Mouse (Mus musculus) left cerebral cortex, adult 11 months (tissue): ENCODE data around the gene Gm3854.
"Not testable (repeated sequence)": the region's sequence is repeated elsewhere in the genome, so short reads cannot be mapped to it uniquely, and the experiment has no call there.

ENCODE experiments used
- DNase-seq: peaks from one replicate; pipeline ENCODE4 v3.0.0; 2022; ENCODE audit warnings: low spot score

Gene Gm3854

DNA sequence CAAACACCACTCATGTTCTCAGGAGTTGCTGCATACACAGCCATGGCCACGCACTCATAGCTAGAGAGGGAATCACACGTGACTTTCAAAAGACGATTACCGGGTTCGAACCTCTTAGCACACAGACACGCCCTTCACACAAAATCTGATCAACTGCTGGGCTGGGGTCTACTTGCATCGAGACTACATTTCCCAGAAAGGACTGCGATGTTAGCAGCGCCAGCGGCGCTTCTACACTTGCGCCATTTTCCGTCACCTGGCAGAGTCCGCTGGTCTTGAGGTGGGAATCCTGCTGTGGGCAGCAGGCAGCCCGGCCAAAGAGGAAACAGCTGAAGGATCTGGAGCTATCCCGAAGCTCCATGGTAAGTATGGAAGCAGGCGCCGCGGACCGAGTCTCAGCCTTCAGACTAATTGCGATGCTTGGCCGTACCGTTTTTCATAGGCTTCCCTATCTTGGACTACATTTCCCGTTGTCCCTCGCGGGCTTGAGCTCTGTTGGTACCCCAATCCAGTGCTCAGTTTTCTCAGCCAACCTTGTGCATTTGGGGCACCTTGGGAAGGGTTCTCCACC lies at the start of gene Gm3854:
Gene Gm3854 (plus strand): TSS at position 259 of the 571 bp plus-strand sequence.
- peak; percentile 74 for DNase-seq

DNA sequence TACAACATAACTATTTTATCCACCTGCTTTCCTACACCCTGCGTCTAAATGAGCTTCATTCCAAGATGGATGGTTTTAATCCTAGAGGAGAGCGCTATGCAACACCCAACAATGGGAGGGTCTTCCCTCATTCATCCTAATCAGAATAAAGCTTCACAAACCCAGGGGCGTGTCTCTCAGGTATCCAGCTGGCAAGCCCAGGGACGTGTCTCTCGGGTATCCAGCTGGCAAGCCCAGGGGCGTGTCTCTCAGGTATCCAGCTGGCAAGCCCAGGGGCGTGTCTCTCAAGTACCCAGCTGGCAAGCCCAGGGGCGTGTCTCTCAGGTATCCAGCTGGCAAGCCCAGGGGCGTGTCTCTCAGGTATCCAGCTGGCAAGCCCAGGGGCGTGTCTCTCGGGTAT lies 42.8 kb upstream of the Gm3854 start:
- DNase-seq: not testable (repeated sequence)

DNA sequence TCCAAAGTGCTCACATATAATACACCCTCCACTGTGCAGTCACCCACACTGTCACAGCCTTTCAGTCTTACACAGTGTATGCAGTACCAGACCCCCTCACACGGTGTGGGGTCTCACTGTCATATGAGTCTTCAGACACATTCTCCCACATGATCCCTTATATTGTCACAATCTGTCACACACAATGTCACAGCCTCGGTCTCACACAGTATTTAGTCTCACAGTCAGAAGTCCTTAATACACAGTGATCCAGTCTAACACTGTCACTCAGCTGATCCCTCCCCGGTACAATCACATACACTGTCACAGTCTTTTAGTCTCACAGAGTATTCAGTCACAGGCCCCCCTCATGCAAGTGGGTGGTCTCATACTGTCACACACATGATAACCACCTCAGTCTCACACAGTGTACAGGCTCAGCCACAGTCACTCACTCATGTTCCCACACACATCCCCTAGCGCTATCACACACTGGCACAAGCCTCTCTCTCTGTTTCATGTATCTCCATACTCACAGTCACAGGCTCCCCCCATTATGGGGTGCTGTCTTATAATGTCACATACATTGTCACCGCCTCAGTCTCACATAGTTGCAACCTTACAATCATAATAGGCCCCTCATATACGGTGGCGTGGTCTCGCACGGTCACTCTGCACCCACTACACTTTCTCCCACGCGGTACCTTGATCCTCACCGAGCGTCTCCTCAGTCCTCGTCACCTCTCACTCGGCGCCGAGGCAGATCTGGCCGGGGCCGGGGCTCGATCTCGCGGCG lies 12.9 kb upstream of the Gm3854 start:
- DNase-seq: peak; percentile 24

GRCm38 (mm10) chr7:6331233-6331956 lies 12.2 kb upstream of the Gm3854 start, which contains the start of gene Zfp583:
Gene Zfp583 (minus strand): TSS chr7:6331285.
- DNase-seq: peak; percentile 72

DNA sequence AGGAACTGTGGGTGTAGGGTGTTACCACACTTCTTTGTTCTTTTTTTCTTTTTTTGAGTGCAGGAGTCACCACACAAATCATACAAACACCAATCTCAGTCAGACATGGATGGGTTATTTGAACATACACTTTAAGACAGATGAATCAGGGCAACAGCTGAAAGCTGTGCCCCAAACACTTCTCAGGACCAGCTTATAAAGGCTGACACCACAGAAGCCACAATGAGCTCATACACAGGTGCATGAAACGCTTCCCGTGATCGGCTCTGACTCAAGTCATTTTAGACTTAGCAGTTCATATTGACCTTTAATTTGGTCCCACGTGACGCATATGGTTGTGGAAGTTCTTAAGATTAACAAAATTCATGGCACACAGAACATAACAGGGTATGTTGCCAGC lies 3.7 kb upstream of the Gm3854 start:
- DNase-seq: no peak

GRCm38 (mm10) chr7:6344124-6344523 lies 565 bp downstream of the Gm3854 start:
- DNase-seq: no peak

GRCm38 (mm10) chr7:6358121-6358520 lies 14.6 kb downstream of the Gm3854 start:
- DNase-seq: no peak

DNA sequence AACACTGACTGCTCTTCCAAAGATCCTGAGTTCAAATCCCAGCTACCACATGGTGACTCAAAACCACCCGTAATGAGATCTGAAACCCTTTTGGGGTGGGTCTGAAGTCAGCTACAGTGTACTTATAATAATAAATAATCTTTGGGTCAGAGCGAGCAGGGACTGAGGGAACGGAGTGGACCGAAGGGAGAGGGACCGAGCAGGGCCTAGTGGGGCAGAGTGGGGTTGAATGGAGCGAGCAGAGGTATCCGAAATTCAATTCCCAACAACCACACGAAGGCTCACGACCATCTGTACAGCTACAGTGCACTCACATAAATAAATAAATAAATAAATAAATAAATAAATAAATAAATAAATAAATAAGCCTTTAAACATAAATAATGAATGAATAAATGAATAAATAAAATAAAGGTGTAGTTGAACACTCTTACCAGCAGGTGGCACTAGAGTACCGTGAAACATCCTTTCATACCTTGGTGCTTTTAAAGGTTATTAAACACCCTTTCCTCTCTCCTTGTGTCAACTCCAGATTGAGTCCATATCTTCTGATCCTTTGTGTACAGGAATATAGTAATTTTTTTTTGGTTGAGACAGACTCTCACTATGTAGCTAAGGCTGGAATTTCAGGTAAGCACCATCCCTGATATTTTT lies 15.5 kb downstream of the Gm3854 start:
- DNase-seq: no peak

DNA sequence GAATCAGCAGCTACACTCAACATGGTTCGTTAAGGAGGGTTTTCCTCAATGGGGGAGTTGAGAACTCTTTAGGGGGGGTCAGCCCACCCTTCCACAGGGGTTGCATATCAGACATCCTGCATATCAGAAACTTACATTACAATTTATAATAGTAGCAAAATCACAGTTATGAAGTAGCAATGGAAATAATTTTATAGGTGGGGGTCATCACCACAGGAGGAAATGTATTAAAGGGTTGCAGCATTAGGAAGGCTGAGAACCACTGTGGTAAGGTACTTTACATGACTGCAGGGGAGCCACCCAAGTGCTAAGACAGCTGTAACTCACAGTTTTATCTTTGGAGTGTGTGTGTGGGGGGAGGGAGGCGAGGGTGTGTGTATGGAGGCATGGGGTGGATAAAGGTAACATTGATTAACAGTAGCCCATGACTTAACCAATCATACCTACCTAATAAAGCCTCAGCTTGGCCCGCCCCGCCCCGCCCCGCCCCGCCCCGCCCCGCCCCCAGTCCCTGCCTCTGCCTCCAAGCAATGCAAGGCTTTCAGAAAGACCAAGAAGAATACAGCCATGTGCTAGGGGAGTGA lies 17.0 kb downstream of the Gm3854 start:
- no peak for DNase-seq

DNA sequence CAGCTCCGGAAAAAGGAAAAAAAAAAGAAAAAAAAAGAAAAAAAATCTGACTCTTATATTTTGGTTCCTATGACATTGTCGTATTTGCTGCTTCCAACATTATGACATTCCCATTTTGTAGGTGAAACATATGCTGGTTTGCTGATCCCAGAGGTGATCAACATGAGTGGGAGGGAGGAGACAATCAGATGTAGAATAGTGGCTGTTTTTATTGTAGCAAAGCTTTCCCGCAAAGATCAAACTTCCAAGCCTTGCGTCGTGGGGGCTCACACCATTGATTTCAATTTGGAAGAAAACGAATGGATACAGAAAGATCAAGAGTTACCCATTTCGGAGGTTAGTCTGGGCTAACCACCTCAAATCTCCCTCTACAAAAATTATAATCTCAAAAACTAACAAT lies 18.2 kb downstream of the Gm3854 start:
- DNase-seq: no peak

GRCm38 (mm10) chr7:6362268-6363046 lies 18.9 kb downstream of the Gm3854 start:
- peak; percentile 98 for DNase-seq

- DNase-seq: no peak
Observed at GRCm38 (mm10) chr7:6363047-6363488, 19.5 kb downstream of the Gm3854 start, which contains the start of gene Zfp78. Gene Zfp78 (plus strand): TSS chr7:6363280.

- DNase-seq: no peak
Observed at GRCm38 (mm10) chr7:6364761-6365160, 21.2 kb downstream of the Gm3854 start.

- DNase-seq: no peak
Observed at GRCm38 (mm10) chr7:6367185-6367584, 23.6 kb downstream of the Gm3854 start.

DNA sequence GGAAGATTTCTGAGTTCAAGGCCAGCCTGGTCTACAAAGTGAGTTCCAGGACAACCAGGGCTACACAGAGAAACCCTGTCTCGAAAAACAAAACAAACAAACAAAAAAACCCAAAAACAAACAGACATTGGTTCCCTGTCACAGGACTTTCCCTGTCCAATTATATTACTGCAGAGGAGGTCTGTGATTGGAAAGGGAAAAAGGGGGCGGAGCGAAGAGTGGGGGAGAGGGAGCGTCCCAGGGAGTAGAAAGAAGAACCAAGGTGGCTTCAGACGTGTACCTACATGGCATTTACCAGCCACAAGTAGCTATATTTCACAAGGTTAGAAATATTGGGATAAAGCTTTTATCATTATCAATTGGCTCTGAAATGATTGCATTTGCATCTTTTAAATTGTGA lies 24.6 kb downstream of the Gm3854 start:
- DNase-seq: not testable (repeated sequence)

- DNase-seq: no peak
Observed at GRCm38 (mm10) chr7:6369460-6369859, 25.9 kb downstream of the Gm3854 start.

GRCm38 (mm10) chr7:6372993-6373392 lies 29.4 kb downstream of the Gm3854 start:
- no peak for DNase-seq

- peak; percentile 63 for DNase-seq
Observed at GRCm38 (mm10) chr7:6378441-6378840, 34.9 kb downstream of the Gm3854 start.

DNA sequence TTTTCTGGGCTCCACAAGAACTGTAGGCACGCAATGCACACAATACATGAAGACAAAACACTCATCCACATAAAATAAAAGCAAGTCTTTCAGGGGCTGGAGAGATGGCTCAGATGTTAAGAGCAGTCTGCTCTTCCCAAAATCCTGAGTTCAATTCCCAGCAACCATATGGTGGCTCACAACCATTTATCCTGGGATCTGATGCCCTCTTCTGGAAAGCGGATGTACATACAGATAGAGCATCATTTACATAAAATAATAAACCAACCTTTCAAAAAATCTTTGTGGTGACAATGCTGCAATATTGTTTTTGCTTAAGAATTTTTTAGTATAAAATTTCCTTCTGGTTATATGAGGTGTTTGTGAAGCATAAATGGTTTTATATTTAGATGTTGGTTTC lies 37.9 kb downstream of the Gm3854 start:
- DNase-seq: no peak

DNA sequence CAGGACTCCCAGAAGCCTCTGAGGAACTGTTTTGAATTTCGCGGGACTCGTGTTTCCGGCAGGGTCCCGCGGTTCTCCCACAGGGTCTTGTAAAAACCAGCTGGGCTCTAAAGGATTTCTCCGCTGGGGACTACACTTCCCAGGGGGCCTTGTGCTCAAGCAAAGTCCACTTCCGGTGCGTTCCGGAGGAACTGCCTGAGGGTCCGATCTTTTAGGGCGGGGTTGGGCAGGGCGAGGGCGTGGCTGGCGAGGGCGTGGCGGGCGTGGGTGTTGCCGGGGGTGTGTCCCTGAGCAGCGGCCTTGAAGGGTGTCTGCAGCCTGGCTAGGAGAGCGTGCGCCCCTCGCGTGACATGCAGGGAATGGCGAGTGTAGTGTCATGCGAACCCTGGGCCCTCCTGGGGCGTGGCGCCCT lies 39.5 kb downstream of the Gm3854 start, which contains the start of gene Zfp28:
Gene Zfp28 (plus strand): TSS at position 252 of the 412 bp plus-strand sequence.
- peak; percentile 85 for DNase-seq

- DNase-seq: no peak
Observed at GRCm38 (mm10) chr7:6384011-6384410, 40.5 kb downstream of the Gm3854 start.
